Mouse (Mus musculus) adrenal gland, adult (tissue): ENCODE data around the gene Lzts2.

Source experiments
- DNase-seq, 2 experiments: peaks; one replicate each; pipeline ENCODE4 v3.0.0; 2022 to 2023; ENCODE audit warnings: low spot score in 1 of 2; ENCODE audit not compliant: inconsistent age in 2 of 2

Gene Lzts2

GRCm38 (mm10) chr19:45047935-45048643 lies 33.9 kb downstream of the Lzts2 start:
- DNase-seq = peak; percentile 66 to 88

GRCm38 (mm10) chr19:45048644-45049365 lies 34.6 kb downstream of the Lzts2 start:
- DNase-seq = no peak

- DNase-seq = peak in 1 of 2 experiments; percentile 48
These were observed 35.3 kb downstream of the Lzts2 start for GRCm38 (mm10) chr19:45049523-45049922.

DNA sequence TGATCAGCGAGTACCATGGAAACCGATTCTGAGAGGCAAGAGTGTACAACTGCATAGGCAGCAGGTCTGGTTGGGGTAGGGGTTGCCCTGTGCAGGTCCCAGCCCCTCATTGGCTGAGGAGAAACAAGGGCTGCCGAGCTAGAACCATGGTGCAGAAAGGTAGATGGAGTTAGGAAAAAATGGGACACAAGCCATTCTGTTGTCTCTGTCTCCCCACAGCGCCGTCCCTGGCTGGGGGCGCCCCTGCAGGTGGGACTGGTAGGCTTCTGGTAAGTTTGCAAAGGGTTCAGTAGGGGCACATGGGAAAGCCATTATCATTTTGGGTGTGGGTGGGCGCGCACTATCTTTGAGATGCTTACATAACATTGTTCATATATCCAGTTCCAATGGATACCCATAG lies 39.2 kb downstream of the Lzts2 start:
- no peak for DNase-seq

GRCm38 (mm10) chr19:45054892-45055690 lies 40.9 kb downstream of the Lzts2 start:
- peak; percentile 56 to 85 for DNase-seq

GRCm38 (mm10) chr19:45056364-45056763 lies 42.1 kb downstream of the Lzts2 start:
- DNase-seq = peak; percentile 61 to 90

DNA sequence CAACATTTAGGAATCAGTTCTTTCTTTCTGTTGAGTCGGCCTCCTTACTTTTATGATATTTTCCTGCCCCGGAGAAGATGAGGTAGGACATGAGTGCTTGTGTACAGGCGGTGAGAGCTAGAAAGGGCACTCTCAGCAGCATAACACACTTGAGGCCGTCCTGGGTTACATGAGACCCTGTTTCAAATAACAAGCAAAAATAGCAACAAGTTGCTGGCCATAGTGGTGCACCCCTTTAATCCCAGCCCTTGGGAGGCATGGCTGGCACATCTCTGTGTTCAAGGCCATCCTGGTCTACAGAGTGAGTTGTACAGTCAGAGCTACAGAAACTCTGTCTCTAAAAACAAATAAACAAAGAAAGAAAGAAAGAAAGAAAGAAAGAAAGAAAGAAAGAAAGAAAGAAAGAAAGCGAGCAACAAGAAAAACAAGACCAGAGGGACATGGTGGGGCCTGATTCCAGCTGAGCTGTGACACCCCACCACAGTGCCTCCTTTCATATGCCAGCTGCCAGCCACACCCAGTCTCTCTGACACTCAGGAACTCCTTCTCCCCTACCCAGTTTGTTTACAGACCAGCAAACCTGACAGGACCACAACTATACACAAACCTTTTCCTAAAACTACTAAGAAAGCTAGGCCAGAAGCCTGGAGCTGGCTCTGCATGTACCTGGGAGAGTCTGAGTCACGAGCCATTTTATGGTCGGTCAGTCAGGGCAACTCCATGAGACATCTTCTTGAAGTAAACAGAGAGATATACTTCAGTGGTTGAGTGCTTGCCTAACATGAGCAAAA lies 42.9 kb downstream of the Lzts2 start:
- DNase-seq = peak in 1 of 2 experiments; percentile 63

GRCm38 (mm10) chr19:45057724-45058112 lies 43.5 kb downstream of the Lzts2 start:
- DNase-seq = peak in 1 of 2 experiments; percentile 65

DNA sequence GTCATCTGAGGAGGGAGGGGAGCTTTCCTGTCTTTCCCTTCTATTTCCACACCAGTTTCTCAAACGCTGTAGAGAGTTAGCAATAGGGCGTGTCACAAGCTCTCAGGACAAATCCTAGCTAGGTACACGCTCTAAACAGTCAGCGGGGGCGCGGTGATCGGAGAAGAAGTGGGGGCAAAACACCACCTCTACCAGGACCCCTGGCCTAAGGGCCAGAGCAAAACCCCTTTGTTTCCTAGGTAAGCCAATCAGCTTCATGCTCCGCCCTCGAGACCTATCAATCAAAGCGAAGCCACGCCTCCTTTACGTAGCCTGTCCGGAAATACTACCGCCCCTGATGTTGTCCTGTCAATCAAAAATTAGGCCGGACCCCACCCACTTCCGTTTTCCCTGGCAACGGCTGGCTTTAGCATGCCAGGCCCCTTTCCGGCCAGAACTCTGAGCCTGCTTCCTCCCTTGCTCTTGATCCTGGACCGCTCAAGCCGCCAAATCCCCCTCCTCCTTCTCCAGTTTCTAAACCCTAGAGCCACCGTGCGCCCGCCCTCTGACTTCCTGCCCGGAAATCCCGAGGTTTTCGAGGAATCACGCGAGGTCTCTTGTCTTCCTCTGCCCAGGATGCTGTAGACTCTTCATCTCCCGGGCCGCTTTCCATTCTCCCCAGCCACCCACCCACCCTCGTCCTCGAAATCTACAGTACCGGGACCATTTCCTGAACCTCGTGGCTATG lies 44.1 kb downstream of the Lzts2 start:
- DNase-seq = peak; percentile 94 to 98

GRCm38 (mm10) chr19:45058841-45059240 lies 44.6 kb downstream of the Lzts2 start:
- no peak for DNase-seq

- peak; percentile 63 to 86 for DNase-seq
These were observed 49.5 kb downstream of the Lzts2 start for GRCm38 (mm10) chr19:45063565-45064292.

DNA sequence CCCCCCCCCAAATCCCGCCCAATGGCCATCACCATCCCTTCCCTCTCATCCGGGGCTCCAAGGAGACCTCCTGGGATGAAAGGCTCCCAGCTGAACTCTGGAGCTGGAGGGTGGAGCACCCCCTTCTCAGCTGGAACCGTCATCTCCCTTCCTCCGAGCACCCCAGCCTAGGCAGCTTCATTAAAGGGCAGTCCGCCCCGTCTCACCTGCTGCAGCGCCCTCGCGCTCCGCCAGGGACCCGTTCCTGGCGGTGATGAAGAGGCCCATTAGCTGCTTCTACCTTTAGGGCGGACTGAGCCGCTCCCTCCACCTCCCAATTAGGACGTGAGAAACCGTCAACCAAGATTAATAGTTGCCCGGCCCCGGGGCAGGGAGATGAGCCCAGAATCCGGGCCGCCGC lies 51.0 kb downstream of the Lzts2 start:
- DNase-seq = no peak

DNA sequence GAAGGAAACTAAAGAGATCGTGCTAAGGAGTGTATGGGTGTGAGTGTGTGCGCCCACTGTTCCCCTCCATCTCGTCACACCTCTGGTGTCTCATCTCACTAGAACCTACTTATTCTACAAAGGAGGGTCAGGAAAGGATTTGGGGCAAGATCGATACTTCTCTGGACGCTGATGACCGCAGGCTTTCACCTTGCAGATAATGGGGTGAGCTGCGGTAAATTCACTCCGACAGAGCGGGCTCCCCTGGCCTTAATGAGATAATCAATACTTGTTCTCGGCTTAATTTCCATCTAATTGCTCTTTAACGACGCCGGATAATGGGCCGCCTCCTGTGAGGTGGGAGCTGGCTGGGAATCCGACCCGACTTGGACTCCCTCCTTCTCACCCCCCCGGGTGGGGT lies 53.0 kb downstream of the Lzts2 start:
- peak in 1 of 2 experiments; percentile 16 for DNase-seq

DNA sequence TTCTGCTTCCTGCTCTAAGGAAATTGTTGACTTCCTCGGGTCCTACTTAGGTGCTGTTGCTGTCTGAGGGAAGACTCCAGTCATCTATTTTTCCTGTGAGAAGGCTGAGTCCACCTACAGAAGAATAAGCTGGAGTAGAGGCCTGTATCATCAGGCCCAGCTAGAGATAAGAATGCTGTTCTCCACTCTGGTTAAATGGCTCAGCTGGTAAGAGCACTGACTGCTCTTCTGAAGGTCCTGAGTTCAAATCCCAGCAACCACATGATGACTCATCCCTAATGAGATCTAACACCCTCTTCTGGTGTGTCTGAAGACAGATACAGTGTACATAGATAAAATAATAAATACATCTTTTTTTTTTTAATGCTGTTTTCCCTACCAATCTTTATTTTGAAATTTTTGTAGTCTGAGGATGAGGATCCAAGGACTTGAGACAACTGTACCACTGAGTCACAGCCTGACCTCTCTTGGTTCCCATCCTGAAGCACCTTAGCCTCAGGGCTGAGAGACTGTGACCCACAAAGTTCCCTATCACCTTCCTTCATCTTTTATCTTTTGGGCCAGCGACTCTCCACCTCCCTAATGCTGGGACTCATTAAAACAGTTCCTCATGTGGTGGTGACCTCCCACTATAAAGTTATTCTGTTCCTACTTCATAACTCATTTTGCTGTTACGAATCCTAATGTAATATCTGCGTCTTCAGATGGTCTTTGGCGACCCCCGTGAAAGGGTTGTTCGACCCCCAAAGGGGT lies 53.7 kb downstream of the Lzts2 start:
- no peak for DNase-seq

DNA sequence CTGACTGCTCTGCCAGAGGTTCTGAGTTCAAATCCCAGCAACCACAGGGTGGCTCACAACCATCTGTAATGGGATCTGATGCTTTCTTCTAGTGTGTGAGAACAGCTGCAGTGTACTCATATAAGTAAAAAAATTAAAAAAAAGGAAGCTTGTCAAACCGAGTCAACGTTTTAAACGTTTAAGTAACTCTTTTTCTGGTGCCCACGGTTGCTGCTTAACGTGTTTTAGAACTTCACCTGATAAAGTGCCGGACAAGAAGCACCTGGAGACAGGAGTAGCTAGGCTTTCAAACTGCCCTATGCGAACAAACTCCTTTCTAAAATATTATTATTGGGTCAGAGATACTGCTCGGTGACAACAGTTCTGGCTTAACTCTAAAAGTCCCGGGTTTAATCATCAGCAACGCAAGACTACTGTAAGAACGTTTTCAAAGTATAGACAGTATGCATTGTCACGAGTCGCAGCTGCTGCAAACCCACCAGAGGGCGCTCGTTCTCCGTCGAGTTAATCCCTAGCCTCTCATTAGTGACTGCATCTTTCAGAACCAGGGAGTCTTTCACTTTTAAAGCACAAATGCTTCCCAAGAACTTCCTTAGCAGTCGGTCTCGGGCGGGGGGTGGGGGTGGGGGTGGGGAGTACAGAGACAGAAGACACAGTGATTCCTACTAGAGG lies 59.8 kb downstream of the Lzts2 start:
- peak; percentile 82 to 90 for DNase-seq

DNA sequence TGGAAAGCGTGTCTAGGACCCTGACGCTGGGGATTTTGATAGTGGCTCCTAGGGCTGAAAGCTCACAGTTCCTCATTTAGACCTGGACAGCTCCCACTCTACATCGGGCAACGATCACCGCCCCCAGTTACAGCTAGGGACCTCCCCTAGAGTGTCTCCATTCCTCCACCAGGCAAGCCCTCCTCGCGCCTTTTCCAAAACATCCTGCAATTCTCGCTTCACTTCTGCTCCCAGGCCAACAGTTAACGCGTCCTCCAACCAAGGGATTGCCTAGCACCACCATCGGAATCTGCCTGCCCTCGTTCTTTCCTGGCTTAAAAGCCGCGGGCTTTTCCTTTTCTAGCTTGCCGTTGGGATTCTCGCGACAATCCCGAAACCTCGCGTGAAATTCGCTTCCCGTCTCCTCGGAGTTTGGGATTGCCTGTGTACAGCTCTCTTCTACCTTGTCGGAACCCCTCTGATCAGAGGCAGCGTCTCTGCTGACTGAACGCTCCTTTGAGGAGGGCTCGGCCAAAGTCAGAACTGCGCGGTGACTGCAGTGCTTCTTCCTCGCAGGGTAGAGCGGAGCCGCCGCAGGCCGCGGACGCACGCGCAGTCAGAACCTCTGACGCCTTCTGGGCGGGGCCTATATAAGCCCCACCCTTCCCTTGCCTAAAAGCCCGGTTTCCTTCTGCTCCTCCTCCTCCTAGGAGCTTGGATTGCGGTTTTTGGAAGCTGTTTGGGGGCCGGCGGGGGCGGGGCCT lies 60.5 kb downstream of the Lzts2 start, which contains the start of gene Kazald1:
Gene Kazald1 (plus strand): TSS at position 662 of the 743 bp plus-strand sequence.
- peak; percentile 96 to 99 for DNase-seq

DNA sequence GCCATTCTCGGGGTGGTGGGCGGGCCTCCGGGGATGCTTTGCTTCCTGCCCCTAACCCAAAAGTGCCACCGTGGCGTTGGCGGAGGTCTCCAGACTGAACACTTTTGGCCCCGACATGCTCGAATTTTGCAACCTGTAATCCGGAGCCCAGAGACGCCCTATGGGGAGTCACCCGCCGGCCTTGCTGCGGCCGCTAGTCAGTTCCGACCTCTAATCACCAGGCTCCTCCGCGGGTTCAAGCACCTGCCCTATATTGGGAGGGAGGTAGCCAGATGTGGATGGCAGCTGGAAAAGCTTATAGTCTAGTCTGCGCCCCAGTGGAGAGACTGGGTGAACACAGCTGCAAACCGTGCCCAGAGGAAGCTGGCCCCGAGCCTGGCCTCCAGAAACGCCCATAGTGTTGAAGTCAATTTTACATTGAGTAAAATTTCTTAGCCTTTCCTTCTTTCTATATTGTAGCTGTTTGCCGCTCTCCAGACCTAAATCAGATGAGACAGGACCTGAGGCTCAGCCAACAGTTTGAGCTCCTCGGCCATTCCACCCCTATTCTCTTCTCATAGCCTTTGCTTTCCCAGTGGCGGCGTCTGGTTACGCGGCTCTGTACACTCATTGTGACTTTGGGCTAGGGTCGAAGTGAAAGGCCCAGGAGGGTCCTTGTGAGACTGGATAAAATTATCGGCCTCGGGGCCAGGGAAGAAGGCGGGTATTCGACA lies 61.3 kb downstream of the Lzts2 start:
- DNase-seq = peak in 1 of 2 experiments; percentile 64
